Mouse (Mus musculus) testis, postnatal 10 days (tissue): ENCODE measurements at regions not wholly inside any gene's neighbourhood (a gene's known extent, or its start where the extent isn't known, plus 50 kb on each side); places are given as distances from the start of the nearest gene placed in this dataset.
"Not testable (repeated sequence)": the region's sequence is repeated elsewhere in the genome, so short reads cannot be mapped to it uniquely, and the experiment has no call there.

Experiments used
- DNase-seq: peaks from one replicate; pipeline ENCODE4 v3.0.0; 2021; ENCODE audit warnings: low spot score

- DNase-seq: no peak
These were observed 109.9 kb upstream of the Gadl1 start for GRCm38 (mm10) chr9:115799330-115799729.

GRCm38 (mm10) chr9:115800624-115801023, 108.6 kb upstream of the Gadl1 start:
- DNase-seq: no peak

DNA sequence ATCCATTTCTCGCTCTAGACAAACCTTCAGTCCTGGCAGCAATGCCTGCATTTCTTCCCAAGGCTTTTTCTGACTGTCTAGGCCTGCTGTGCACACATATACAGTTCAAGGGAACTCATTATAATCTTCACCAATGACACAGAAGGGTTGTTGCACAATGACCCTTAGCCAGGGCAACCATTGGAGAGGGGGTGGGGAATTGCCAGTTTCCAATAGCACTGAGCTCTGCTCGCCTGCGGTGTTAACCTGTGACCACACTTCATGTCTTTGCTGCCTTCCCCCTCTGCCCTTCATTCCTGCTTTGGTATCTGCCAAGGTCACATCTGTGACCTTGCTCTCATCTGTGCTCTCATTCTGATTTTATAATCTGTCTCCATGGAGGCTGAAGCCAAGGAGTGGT, 106.2 kb upstream of the Gadl1 start:
- DNase-seq: no peak

GRCm38 (mm10) chr9:115805224-115805623, 104.0 kb upstream of the Gadl1 start:
- DNase-seq: no peak

GRCm38 (mm10) chr9:115806018-115806702, 103.1 kb upstream of the Gadl1 start:
- DNase-seq: no peak

DNA sequence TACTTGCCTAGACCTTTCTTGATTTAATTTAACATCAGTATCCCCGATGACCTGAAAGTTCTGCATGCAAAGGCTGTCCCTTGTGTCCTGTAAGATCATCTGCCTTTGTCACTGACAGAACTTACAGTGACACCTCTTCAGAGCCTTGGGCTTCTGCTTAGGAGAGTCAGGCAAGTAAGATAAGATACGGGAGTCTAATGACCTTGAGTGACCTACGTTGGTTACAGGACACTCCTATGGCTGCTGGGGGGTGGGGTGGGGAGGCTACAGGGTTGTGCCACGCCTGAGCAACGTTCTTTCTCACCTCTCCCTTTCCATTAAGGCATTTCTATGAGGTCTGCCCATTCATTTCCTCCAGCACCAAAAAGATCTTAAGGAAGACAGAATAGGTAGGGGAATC, 69.1 kb upstream of the Gadl1 start:
- no peak for DNase-seq

DNA sequence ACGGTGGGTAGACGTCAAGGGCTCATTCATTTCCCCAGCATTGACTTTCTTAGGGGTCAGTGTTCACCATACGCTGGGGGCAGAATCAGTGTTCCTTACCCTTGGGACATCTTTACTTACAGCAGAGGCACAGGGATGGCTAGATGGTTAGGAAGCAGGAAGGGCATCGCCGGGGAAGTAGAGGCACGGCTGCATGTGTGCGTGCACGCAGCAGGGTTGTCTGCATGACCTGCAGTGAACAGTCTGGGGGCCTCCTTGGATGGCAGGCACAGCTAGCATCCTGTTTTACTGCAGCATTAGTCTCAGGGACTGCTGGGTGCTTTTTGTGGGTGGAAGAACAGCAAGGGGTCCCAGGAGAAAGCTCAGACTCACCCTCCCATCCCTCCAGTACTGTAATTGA, 68.5 kb upstream of the Gadl1 start:
- no peak for DNase-seq

DNA sequence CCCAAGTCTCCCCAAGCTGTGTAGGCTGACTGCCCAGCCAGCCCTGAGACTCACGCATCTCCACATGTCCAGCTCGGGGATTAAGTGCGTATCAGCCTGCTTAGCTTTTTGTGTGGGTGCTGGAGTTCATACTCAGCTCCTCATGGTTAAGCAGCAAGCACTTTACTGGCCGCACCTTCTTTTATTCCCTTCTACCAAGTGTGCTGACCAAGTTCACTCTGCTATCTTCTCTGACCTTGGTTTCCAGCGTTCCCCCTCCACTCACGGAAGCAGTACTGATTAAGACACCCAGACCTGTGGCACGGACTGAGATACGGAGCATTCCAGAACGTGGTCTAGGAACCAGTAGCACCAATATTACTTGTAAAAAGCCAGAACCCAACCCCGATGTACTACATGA, 67.6 kb upstream of the Gadl1 start:
- DNase-seq: no peak

DNA sequence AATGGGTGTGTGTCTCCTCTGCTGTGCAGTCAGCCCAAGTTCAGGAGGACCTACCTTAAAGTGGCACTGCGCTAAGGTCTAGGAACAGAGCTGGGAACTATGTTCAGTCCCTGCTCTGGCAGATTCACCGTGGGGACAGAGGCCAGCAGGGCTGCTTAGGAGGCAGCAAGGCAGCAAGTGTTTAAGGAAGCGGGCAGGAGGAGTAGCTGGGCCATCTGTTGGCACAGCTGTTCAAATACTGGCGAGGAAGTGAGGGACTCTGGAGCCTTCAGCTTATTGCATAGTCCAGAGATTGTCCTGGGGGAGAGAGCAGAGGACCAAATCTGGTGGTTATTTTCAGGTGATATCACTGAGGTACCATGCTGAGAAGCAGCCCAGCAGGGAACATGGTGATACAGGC, 64.9 kb upstream of the Gadl1 start:
- no peak for DNase-seq

GRCm38 (mm10) chr9:115845091-115845490, 64.2 kb upstream of the Gadl1 start:
- DNase-seq: no peak

DNA sequence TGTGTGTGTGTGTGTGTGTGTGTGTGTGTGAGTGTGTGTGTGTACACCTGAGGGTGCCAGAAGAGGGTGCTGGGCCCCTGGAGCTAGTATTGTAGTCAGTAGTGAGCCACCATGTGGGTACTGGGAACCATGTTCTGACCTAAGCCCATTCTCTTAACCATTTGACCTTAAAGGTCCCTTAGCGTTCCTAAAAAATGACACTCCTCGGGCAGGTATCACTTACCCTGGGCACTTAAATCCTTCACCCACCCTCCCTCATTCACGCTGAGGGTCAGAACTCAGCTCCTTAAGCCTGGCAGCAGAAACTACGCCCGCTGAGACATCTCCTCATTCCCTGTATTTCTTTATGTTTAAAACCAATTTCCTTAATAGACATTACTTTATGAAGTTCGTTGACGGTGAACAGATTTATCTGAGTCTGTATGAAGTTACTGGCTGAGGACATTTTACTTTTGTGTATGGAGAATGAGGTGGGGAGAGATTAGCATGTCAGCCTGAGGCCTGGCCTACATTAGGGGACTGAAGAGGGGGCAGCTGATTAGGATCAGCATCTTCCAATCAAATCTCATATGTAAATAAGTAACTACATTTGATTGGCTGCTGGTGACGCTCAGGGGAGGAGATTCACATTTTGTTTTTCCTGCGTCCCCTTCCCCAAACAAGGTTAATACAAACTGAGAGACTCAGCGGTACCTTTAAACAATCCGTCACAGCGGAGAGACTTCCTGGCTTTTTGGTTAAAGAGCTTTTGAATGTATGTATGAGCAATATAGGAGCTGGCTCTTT, 61.8 kb upstream of the Gadl1 start:
- no peak for DNase-seq

GRCm38 (mm10) chr9:115853210-115853842, 55.9 kb upstream of the Gadl1 start:
- DNase-seq: not testable (repeated sequence)

DNA sequence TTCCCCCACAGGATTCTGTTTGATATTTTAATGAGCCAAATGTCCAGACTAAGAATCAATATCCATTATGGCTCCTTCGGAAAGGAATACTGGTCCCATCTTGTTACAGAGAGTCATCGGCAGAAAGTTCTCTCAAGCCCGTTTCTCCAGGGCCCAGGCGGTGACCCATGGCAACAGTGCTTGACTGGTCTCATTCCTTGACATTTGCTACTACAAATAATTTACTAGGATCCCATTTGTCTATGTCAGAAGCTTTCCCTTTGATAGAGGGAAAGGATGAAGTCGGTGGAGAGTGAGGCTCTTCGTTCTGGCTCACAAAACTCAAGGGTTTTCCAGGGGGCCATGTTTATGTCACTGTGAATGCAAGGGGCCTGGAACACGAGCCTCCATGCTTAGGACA, 52.0 kb upstream of the Gadl1 start:
- DNase-seq: no peak

- DNase-seq: peak; percentile 48
These were observed 50.4 kb upstream of the Gadl1 start for GRCm38 (mm10) chr9:115858848-115859247.
